Mouse (Mus musculus) CH12.LX (cell line): ENCODE measurements around the gene Prmt1.

Experiments
- BHLHE40 ChIP-seq: IDR thresholded peaks from 2 replicates; pipeline ENCODE4 v1.6.1; 2011; ENCODE audit warnings: mild to moderate bottlenecking, low read depth, low read length, improper control_type of control experiment
- CTCF ChIP-seq, 2 experiments: IDR thresholded peaks in 1 of 2; conservative IDR thresholded peaks in 1 of 2; 2 replicates each; pipeline ENCODE4 v1.5.1; 2011 to 2012; ENCODE audit warnings: low read depth in 2 of 2, low read length in 2 of 2, improper control_type of control experiment in 1 of 2, inconsistent platforms in 1 of 2, mild to moderate bottlenecking in 1 of 2, moderate library complexity in 1 of 2
- E2F4 ChIP-seq: IDR thresholded peaks from 2 replicates; pipeline ENCODE4 v1.6.1; 2011; ENCODE audit warnings: low read depth, low read length, improper control_type of control experiment; ENCODE audit not compliant: insufficient replicate concordance
- ELF1 ChIP-seq: IDR thresholded peaks from 2 replicates; pipeline ENCODE4 v1.6.1; 2014; ENCODE audit warnings: low read depth, mild to moderate bottlenecking, inconsistent platforms, low read length, improper control_type of control experiment
- EP300 ChIP-seq: IDR thresholded peaks from 2 replicates; pipeline ENCODE4 v1.6.1; 2011; ENCODE audit warnings: low read length, improper control_type of control experiment
- GABPA ChIP-seq: IDR thresholded peaks from 2 replicates; pipeline ENCODE4 v1.6.1; 2012; ENCODE audit warnings: low read depth, low read length, improper control_type of control experiment, inconsistent platforms; ENCODE audit not compliant: insufficient replicate concordance
- JUN ChIP-seq: IDR thresholded peaks from 2 replicates; pipeline ENCODE4 v1.6.1; 2011; ENCODE audit warnings: low read depth, mild to moderate bottlenecking, low read length, improper control_type of control experiment, moderate library complexity; ENCODE audit not compliant: insufficient read depth
- MYC ChIP-seq: IDR thresholded peaks from 2 replicates; pipeline ENCODE4 v1.6.1; 2011; ENCODE audit warnings: low read depth, mild to moderate bottlenecking, improper control_type of control experiment, low read length
- POLR2A ChIP-seq: IDR thresholded peaks from 2 replicates; pipeline ENCODE4 v1.6.1; 2011; ENCODE audit warnings: low read depth, mild to moderate bottlenecking, improper control_type of control experiment, low read length
- TCF12 ChIP-seq: IDR thresholded peaks from 2 replicates; pipeline ENCODE4 v1.6.1; 2014; ENCODE audit warnings: low read depth, mild to moderate bottlenecking, inconsistent platforms, low read length, improper control_type of control experiment
- USF1 ChIP-seq: IDR thresholded peaks from 2 replicates; pipeline ENCODE4 v1.6.1; 2014; ENCODE audit warnings: low read depth, mild to moderate bottlenecking, inconsistent platforms, low read length, improper control_type of control experiment
- ZMIZ1 ChIP-seq: IDR thresholded peaks from 2 replicates; pipeline ENCODE4 v1.6.1; 2012; ENCODE audit warnings: low read depth, mild to moderate bottlenecking, inconsistent platforms, low read length, improper control_type of control experiment

DNA sequence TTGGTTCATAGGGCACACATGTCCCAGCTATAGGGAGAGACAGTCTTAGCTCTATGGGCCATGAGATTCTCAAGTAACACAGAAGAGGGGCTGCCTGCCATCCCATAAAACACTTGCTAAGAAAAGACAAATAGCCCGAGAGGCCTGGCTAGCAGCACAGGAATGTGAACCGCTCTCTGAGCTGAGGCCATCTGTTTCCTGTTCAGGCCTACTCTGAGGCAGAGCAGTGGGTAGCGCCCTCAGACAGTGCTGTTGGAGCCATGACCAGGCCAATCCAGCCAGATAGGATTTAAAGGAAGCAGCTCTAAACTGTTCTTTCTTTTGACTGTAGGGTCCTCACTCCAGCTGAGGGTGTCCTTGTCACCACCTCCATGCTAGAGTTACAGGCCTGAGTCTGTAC is 18.2 kb upstream of the Prmt1 start:
- TF ChIP-seq POLR2A, result no peak
- no peak for TF ChIP-seq BHLHE40
- TF ChIP-seq CTCF (conservative IDR thresholded peaks at IDR 0.05 in 1 of 2, IDR thresholded peaks at IDR 0.05 in 1 of 2; ENCODE audit: low read depth in 2 of 2, low read length in 2 of 2), result no peak
- no peak for TF ChIP-seq MYC
- no peak for TF ChIP-seq JUN
- no peak for TF ChIP-seq TCF12
- TF ChIP-seq E2F4, result no peak
- TF ChIP-seq ELF1, result no peak
- no peak for TF ChIP-seq ZMIZ1
- TF ChIP-seq USF1, result no peak
- no peak for TF ChIP-seq GABPA
- no peak for TF ChIP-seq EP300
